Mouse (Mus musculus): Measurements from ENCODE around the gene Eif3l. TPM values are rescaled to one million over a fixed set of nuclear protein-coding genes. Genes with fewer than 3 reads are reported as not detected.

The Eif3l gene
- total and polyA plus RNA-seq, 3 experiments, result 301 to 442 (median 394) TPM

DNA sequence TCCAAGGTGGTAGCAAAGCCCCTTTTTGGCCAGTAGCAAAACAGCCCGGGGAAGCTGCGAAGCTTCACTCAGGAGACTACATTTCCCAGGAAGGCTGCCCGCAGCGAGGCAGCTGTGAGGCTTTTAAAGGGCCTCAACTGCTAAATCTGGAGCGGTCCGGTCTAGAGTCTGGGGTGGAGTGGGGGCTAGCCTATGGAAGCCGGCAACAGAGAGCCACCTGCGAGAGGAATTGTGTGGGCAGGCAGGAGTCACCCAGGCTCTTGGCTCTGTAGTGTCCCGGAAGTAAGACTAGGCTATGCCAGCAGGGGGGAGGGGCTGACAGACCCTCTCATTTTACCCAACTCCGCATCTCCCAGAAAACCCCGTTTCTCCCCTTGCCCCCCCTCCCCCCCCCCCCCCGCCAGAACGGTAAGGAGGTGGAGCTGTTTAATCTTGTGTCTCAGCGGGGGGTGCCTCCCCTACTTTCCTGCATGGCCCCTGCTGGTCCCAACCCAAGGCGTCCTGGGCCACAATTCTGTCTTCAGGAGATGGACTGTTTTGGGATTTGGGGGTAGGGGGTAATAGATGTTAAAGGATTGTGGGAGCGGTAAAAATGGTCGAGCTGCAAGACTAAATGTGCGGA is 49.2 kb upstream of the Eif3l start:
- no peak overlapping the region for H3K9ac ChIP-seq (ENCODE audit: control insufficient read depth, low read depth, low read length, poor library complexity, severe bottlenecking)
- no peak for DNase-seq (ENCODE audit: low read depth, low spot score)
- H3K36me3 ChIP-seq (ENCODE audit: control insufficient read depth in 1 of 2, insufficient read depth in 2 of 2, low read length in 2 of 2), result peaks cover 0 to 5% of the 10 kb centered on the region in 2 experiments; a peak in 1 of 4 replicates
- H3K79me2 ChIP-seq (ENCODE audit: control insufficient read depth, insufficient read depth, low read length, poor library complexity), result peaks cover 7% of the 10 kb centered on the region; the same call in 1 of the 2 replicates
- H3K27me3 ChIP-seq (ENCODE audit: control insufficient read depth in 1 of 2, insufficient read depth in 2 of 2, low read length in 2 of 2), result no peaks in the 10 kb centered on the region; a peak in 1 of 4 replicates
- peaks cover 0 to 17% of the 10 kb centered on the region in 2 experiments; a peak in 2 of 4 replicates for H3K4me1 ChIP-seq (ENCODE audit: control insufficient read depth in 1 of 2, insufficient read depth in 2 of 2, low read length in 2 of 2)
- H3K4me3 ChIP-seq (ENCODE audit: control insufficient read depth in 1 of 2, insufficient read depth in 1 of 2, low read depth in 2 of 2, low read length in 2 of 2), result no peak overlapping the region
- TF ChIP-seq USF1 (IDR thresholded peaks at IDR 0.05; ENCODE audit: low read depth, low read length), result no peak
- no peak for TF ChIP-seq ZKSCAN1 (IDR thresholded peaks at IDR 0.05; ENCODE audit: low read depth, low read length)
- no peak for TF ChIP-seq HCFC1 (IDR thresholded peaks at IDR 0.05; ENCODE audit: low read depth, low read length)
- no peak for TF ChIP-seq MAZ (IDR thresholded peaks at IDR 0.05; ENCODE audit: low read depth, low read length)
- TF ChIP-seq MYC (IDR thresholded peaks at IDR 0.05; ENCODE audit: low read depth, low read length), result no peak
- TF ChIP-seq USF2 (IDR thresholded peaks at IDR 0.05; ENCODE audit: borderline replicate concordance in 1 of 2, insufficient read depth in 1 of 2, low read depth in 1 of 2, low read length in 2 of 2), result no peak
- TF ChIP-seq BHLHE40 (IDR thresholded peaks at IDR 0.05; ENCODE audit: borderline replicate concordance, low read depth, low read length), result no peak
- no peak for TF ChIP-seq POLR2A (IDR thresholded peaks at IDR 0.05; ENCODE audit: control insufficient read depth in 1 of 2, insufficient read depth in 1 of 2, low read depth in 1 of 2, low read length in 2 of 2, poor library complexity in 1 of 2)
- no peaks in the 10 kb centered on the region for H3K9me3 ChIP-seq (replicated peaks; ENCODE audit: insufficient read depth, low read length)
- H3K27ac ChIP-seq (ENCODE audit: control insufficient read depth, low read depth, low read length), result no peak overlapping the region

DNA sequence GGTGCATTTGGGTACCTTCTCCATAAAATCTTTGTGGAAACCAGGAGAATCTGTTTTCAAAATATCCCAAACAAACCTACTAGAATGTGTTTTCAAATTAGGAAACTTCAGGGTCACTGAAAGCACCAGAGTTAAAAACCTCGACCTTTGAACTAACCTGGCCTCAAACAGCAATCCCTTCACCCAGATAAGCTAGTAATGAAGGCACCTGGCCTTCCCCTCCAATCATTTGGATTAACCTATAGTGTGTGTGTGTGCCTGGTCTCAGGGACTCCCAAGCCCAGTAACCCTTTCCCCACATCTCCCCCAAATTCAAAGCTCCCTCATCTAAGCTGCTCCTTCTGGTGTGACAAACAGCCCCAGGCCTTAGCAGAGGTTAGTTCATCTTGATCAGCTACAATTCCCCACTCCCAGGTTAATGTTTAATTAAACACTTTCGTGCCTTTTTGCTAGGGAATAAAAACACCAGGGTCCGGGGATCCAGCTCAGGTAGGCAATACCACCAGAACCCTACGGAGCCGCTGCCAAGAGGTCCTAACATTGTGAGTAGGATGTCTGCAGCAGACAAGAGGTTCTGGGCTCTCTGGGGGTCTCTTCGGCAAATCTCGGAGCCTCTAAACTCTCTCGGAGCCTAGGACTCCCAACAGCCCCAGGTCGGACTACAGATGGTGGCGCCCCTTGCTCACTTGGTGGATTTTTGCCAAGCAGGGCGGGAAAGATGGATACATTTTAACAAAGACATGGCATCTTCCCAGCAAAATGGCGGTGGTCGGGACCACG is 48.3 kb upstream of the Eif3l start:
- TF ChIP-seq RAD21 (IDR thresholded peaks at IDR 0.05; ENCODE audit: low read depth, low read length), result no peak
- no peak for TF ChIP-seq RCOR1 (IDR thresholded peaks at IDR 0.05; ENCODE audit: low read depth, low read length)
- no peak for TF ChIP-seq BHLHE40 (IDR thresholded peaks at IDR 0.05; ENCODE audit: borderline replicate concordance, low read depth, low read length)
- no peak for TF ChIP-seq GATA1 (IDR thresholded peaks at IDR 0.05; ENCODE audit: low read depth, low read length)
- no peak for TF ChIP-seq ZC3H11A (IDR thresholded peaks at IDR 0.05; ENCODE audit: low read depth, low read length)
- no peak for TF ChIP-seq MAX (IDR thresholded peaks at IDR 0.05; ENCODE audit: low read length)
- TF ChIP-seq E2F4 (IDR thresholded peaks at IDR 0.05; ENCODE audit: borderline replicate concordance, low read depth, low read length), result no peak
- TF ChIP-seq TAL1 (IDR thresholded peaks at IDR 0.05; ENCODE audit: low read length), result no peak
- no peak for TF ChIP-seq POLR2A (IDR thresholded peaks at IDR 0.05; ENCODE audit: control insufficient read depth in 1 of 2, insufficient read depth in 1 of 2, low read depth in 1 of 2, low read length in 2 of 2, poor library complexity in 1 of 2)
- no peak for TF ChIP-seq SIN3A (IDR thresholded peaks at IDR 0.05; ENCODE audit: low read length)
- TF ChIP-seq UBTF (IDR thresholded peaks at IDR 0.05; ENCODE audit: borderline replicate concordance, insufficient read depth, low read depth, low read length), result no peak
- TF ChIP-seq TCF12 (IDR thresholded peaks at IDR 0.05; ENCODE audit: low read depth, low read length), result no peak
- no peak for TF ChIP-seq POLR2AphosphoS2 (IDR thresholded peaks at IDR 0.05; ENCODE audit: low read length)
- no peak for TF ChIP-seq JUND (IDR thresholded peaks at IDR 0.05; ENCODE audit: low read depth, low read length)
- Histone ChIP-seq H3K9ac (ENCODE audit: control insufficient read depth, low read depth, low read length, poor library complexity, severe bottlenecking) (no peak overlapping the region; the same call in 1 of the 2 replicates), H3K27ac (ENCODE audit: control insufficient read depth, low read depth, low read length) (no peak overlapping the region), H3K36me3 (ENCODE audit: control insufficient read depth in 1 of 2, insufficient read depth in 2 of 2, low read length in 2 of 2) (peaks cover 0 to 6% of the 10 kb centered on the region in 2 experiments; a peak in 1 of 4 replicates), H3K79me2 (ENCODE audit: control insufficient read depth, insufficient read depth, low read length, poor library complexity) (peaks cover 7% of the 10 kb centered on the region; the same call in 1 of the 2 replicates), H3K27me3 (ENCODE audit: control insufficient read depth in 1 of 2, insufficient read depth in 2 of 2, low read length in 2 of 2) (no peaks in the 10 kb centered on the region; a peak in 1 of 4 replicates), H3K4me1 (ENCODE audit: control insufficient read depth in 1 of 2, insufficient read depth in 2 of 2, low read length in 2 of 2) (peaks cover 0 to 17% of the 10 kb centered on the region in 2 experiments; a peak in 2 of 4 replicates), H3K9me3 (replicated peaks; ENCODE audit: insufficient read depth, low read length) (no peaks in the 10 kb centered on the region), H3K4me3 (ENCODE audit: control insufficient read depth in 1 of 2, insufficient read depth in 1 of 2, low read depth in 2 of 2, low read length in 2 of 2) (no peak overlapping the region)
- no peak for DNase-seq (ENCODE audit: low read depth, low spot score)
